Mouse (Mus musculus): ENCODE measurements around the gene Gm4846.
"Not testable (repeated sequence)": the region's sequence is repeated elsewhere in the genome, so short reads cannot be mapped to it uniquely, and the experiment has no call there.

Gm4846 gene

DNA sequence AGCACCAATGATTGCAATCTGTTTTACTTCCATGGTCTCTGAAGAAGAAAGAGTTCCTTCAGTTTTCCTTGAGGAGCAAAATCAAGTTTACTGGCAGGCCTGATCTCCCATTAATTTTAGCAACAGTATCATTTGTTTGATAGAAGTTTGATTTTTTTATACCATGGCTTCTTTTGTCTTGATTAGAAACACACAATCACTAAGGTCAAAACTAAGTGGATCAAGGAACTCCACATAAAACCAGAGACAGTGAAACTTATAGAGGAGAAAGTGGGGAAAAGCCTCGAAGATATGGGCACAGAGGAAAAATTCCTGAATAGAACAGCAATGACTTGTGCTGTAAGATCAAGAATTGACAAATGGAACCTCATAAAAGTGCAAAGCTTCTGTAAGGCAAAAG, at the start of gene Gm4846:
TSS of gene Gm4846 (minus strand) at position 101 of the 400 bp plus-strand sequence.
- not testable (repeated sequence) for DNase-seq (ENCODE audit: low spot score)

DNA sequence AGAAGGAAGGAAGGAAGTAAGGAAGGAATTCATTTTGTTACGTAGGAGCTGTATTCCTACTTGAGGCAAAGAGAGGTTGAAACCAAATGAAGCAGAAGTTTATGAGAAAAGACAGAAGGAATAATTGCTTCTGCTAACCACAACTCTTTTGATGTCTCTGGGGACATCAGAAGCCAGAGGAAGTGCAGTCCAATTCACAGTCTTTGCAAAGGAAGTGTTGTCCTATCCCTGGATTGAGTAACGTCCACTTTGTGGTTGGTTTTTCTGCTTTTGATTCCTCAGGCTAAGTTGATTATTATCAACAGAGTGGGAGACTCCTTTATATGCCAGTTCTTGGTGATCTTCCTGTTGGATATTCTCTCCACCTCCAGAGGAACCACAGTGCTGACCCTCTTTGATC, 34.1 kb upstream of the Gm4846 start:
- DNase-seq (ENCODE audit: low spot score): not testable (repeated sequence)

DNA sequence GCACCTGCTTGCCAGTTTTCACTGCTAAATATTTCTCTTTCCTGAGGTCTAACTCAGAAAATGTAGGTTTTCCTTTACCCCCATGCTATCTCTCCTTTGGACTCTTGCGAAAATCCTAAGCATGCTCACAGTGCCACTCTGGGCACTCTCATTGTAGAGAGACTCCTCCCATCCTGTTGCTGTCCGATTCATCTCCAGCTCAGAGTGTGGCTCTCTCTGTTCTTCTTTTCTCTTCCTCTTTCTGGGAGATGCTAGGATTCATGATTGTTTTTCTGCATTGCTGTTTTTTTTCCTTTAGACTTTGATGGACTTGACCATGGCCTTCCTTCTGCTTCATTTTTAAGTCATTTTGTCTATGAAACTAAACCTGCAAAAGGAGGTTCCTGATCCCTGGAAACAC, 27.3 kb upstream of the Gm4846 start:
- not testable (repeated sequence) for DNase-seq (ENCODE audit: low spot score)

DNA sequence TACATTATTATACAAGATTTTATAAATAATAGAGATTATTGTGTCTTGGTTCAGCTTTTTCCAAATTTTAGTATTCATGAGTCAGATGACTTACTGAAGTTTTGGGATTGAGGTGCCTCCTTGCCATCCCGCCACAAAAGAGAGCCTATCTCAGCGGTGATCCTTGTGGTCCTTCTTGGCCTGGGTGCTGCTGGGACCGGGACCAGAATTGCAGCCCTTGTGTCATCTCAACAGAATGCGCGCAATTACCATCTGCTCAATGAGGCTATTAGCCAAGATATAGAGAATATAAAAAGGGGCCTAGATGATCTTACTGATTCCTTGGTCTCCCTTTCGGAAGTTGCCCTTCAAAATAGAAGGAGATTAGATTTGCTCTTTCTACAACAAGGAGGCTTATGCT, 22.2 kb upstream of the Gm4846 start:
- DNase-seq (ENCODE audit: low spot score): not testable (repeated sequence)

DNA sequence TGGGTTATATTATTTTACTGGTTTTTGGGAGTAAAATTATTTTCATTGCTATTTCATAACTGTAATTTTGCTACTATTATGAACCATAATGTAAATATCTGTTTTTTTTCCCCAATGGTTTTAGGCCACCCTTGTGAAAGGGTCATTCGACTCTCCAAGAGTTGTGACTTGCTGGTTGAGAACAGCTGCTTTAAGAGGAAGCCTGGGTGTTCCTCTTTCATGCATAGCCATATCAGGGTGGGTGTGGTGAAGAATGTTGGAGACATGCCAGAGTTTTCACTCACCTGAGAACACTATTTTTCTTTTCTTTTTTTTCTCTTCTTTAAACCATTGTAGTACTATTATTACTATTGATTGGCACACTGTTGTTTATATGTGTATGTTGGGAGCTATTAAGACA, 19.2 kb upstream of the Gm4846 start:
- no peak for DNase-seq (ENCODE audit: low spot score)

DNA sequence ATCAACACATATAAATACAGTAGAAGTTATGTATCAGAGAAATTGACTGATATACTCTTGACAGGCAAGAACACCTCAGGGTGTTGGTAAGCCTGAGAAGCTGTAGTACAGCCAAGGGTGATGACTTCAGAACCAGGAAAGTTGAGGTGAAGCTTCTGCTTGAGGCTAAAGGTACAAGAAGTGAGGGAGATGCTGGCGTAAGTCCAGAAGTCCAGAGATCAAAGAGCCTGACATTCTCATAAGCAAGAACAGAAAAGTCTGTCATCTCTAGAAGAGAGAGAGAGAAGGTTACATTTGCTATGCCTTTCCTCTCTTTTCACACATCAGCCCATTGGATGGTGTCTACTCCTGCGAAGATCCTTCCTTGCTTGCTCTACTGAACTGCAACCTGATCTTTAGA, 6.8 kb upstream of the Gm4846 start:
- DNase-seq (ENCODE audit: low spot score): not testable (repeated sequence)

DNA sequence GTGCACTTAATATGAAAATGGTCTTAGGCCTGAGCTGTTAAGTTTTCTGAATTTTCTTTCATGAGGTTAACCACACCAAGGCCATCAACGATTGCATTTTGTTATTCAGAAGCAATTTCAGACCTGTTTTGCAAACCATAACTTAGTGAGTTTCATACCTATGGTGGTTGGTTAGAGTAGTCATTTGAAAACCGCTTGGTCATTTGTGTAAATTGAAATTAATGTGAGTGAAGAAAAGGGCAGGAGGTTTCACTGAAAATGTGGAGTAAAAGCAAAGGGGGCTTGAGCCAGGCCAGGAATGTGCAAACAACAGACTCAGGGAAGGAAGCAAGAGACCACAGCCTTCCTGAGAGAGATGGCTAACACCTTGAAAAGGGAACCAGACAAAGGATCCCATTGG, 17.9 kb downstream of the Gm4846 start:
- DNase-seq (ENCODE audit: low spot score): no peak

DNA sequence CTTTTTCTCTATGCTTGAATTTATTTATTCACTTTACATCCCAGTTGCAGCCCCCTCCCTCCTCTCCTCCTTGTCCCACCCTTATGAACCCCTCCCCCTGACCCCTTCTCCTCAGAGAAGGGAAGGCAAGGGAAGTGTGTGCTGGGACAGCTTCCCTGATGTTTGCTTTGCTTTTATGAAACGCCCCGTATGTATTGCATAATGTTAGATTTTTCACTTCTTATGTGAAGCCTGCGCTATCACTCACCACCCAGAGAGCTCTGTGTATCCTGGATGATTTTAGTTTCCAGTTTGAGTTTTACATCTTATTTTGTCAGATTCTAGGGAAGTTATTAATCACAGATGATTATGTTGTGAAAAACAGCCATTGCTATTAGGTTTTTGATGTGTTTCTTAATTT, 30.2 kb downstream of the Gm4846 start:
- DNase-seq (ENCODE audit: low spot score): no peak

DNA sequence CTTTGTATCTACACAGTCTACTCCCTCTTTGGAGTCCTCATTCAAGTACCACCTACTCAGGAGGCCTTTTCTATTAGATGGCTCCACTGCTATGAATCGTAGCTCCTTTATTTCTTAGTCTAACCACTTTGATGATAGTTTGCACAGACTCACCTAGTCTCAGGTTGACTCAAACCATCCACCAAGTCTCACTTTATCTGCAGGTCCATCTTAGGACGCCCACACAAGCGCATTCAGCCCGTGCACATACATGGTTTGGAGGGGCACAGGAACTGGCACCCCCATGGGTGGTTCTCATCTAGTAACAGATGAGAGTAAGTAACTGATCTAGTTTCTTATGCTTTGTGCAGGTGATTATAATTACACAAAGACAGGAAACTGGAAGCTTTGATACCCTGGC, 34.8 kb downstream of the Gm4846 start:
- DNase-seq (ENCODE audit: low spot score): no peak

DNA sequence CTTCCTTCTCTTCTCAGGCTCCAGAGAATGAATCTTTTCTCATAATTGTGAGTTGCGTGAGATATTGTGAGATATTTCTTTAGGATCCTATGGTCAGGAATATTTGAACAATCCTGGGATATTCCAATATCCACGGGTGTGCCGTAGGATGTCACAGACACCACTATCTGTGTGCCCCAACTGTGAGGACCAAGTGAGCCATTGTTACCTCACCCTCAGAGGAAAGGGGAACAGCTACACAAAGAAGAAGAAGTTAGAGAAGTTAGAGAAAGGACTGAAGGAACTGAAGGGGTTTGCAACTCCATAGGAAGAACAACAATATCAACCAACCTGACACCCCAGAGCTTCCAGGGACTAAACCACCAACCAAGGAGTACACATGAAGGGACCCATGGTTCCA, 55.4 kb downstream of the Gm4846 start:
- DNase-seq (ENCODE audit: low spot score): no peak

DNA sequence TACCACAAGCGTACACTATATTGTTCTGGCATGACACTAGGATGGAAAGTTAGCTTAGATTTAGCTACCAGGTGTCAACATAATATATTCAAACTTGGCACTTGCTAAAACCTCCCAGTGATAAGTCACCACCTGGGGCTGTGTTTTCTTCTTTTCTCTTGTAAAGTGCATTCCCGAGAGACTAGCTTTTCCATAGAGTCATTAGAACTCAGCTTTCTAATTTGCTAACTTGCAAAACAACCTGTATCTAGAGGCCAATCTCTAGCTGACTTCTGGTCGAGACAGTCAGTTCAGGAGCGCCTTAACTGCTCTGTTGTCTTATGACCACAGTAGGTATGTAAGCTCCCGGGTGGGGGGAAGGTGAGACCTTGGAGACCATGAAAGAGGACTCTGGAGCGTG, 58.0 kb downstream of the Gm4846 start:
- DNase-seq (ENCODE audit: low spot score): no peak

Measured in retina, embryonic 14.5 days (tissue).